Mouse (Mus musculus) myocyte (in vitro differentiated cells): Measurements from ENCODE around the gene Dpy19l3. TPM values are rescaled to one million over a fixed set of nuclear protein-coding genes. Genes with fewer than 3 reads are reported as not detected.

Experiments
- H3K27me3 ChIP-seq: one replicate; pipeline ENCODE4 v1.6.1; 2011; ENCODE audit not compliant: control insufficient read depth, insufficient read depth, insufficient read length
- H3K36me3 ChIP-seq: one replicate; pipeline ENCODE4 v1.6.1; 2011; ENCODE audit not compliant: control insufficient read depth, insufficient read depth
- H3K4me2 ChIP-seq: one replicate; pipeline ENCODE4 v1.6.1; 2011; ENCODE audit warnings: low read depth, control low read depth
- H3K4me3 ChIP-seq: one replicate; pipeline ENCODE4 v1.5.1; 2011; ENCODE audit warnings: mild to moderate bottlenecking, control low read depth, moderate library complexity
- H3K79me2 ChIP-seq: one replicate; pipeline ENCODE4 v1.6.1; 2011; ENCODE audit not compliant: control insufficient read depth, insufficient read depth
- H3ac ChIP-seq: one replicate; pipeline ENCODE4 v1.6.1; 2011; ENCODE audit not compliant: control insufficient read depth, insufficient read length
- CEBPB ChIP-seq: IDR thresholded peaks from 2 replicates; pipeline ENCODE4 v1.6.1; 2011; ENCODE audit warnings: mild to moderate bottlenecking, moderate library complexity; ENCODE audit not compliant: poor library complexity, insufficient read depth, severe bottlenecking
- E2F4 ChIP-seq: IDR thresholded peaks from one replicate; pipeline ENCODE4 v1.6.1; 2011; ENCODE audit warnings: mild to moderate bottlenecking, control low read depth, moderate library complexity; ENCODE audit not compliant: insufficient read depth
- MAX ChIP-seq: IDR thresholded peaks from one replicate; pipeline ENCODE4 v1.6.1; 2011; ENCODE audit warnings: low read depth, mild to moderate bottlenecking, control low read depth
- MYOD1 ChIP-seq, 3 experiments: IDR thresholded peaks; one replicate each; pipeline ENCODE4 v1.6.1; 2011; ENCODE audit warnings: control low read depth in 2 of 3, low read depth in 2 of 3, mild to moderate bottlenecking in 2 of 3, moderate library complexity in 1 of 3; ENCODE audit not compliant: insufficient read length in 2 of 3, control insufficient read depth in 1 of 3
- MYOG ChIP-seq, 3 experiments: IDR thresholded peaks; one replicate each; pipeline ENCODE4 v1.6.1; 2011; ENCODE audit warnings: control low read depth in 2 of 3, low read depth in 2 of 3, mild to moderate bottlenecking in 2 of 3; ENCODE audit not compliant: insufficient read length in 2 of 3, control insufficient read depth in 1 of 3, insufficient read depth in 1 of 3
- POLR2A ChIP-seq: IDR thresholded peaks from one replicate; pipeline ENCODE4 v1.6.1; 2011; ENCODE audit warnings: low read depth, mild to moderate bottlenecking, control low read depth, moderate library complexity; ENCODE audit not compliant: insufficient read length
- POLR2AphosphoS2 ChIP-seq: IDR thresholded peaks from one replicate; pipeline ENCODE4 v1.6.1; 2011; ENCODE audit warnings: low read depth, control low read depth; ENCODE audit not compliant: insufficient read length
- REST ChIP-seq: IDR thresholded peaks from one replicate; pipeline ENCODE4 v1.6.1; 2011; ENCODE audit warnings: mild to moderate bottlenecking, control low read depth, moderate library complexity; ENCODE audit not compliant: insufficient read depth, insufficient read length
- SRF ChIP-seq: IDR thresholded peaks from one replicate; pipeline ENCODE4 v1.6.1; 2011; ENCODE audit warnings: low read depth; ENCODE audit not compliant: control insufficient read depth, insufficient read length
- TCF12 ChIP-seq: IDR thresholded peaks from one replicate; pipeline ENCODE4 v1.6.1; 2011; ENCODE audit warnings: mild to moderate bottlenecking, control low read depth; ENCODE audit not compliant: poor library complexity, insufficient read depth, severe bottlenecking
- TCF3 ChIP-seq: IDR thresholded peaks from one replicate; pipeline ENCODE4 v1.6.1; 2011; ENCODE audit warnings: low read depth, control low read depth; ENCODE audit not compliant: insufficient read length
- USF1 ChIP-seq: IDR thresholded peaks from one replicate; pipeline ENCODE4 v1.6.1; 2011; ENCODE audit warnings: low read depth, mild to moderate bottlenecking, control low read depth, moderate library complexity
- polyA plus RNA-seq: library from polyadenylated mRNA; unstranded; fragments of >200 nt; fragmentation: generic; extraction: Trizol; gene quantifications from one replicate; pipeline ENCODE4 v1.2.1, GENCODE M21; 2012; ENCODE audit warnings: missing spikeins

Gene Dpy19l3
- polyA plus RNA-seq, 1 experiment, result 7.8 TPM

- Histone ChIP-seq H3K79me2 (no peaks in the 10 kb centered on the region), H3K36me3 (no peaks in the 10 kb centered on the region)
Measured at GRCm38 (mm10) chr7:35761801-35762200, 7.5 kb upstream of the Dpy19l3 start.

GRCm38 (mm10) chr7:35759602-35760001 lies 5.3 kb upstream of the Dpy19l3 start:
- no peak for TF ChIP-seq CEBPB
- TF ChIP-seq MYOG (IDR thresholded peaks at IDR 0.05; ENCODE audit: control insufficient read depth in 1 of 3, insufficient read depth in 1 of 3, insufficient read length in 2 of 3, low read depth in 2 of 3), result no peak
- Histone ChIP-seq H3K4me3 (no peak overlapping the region), H3ac (no peak overlapping the region), H3K4me2 (no peak overlapping the region), H3K36me3 (no peaks in the 10 kb centered on the region), H3K27me3 (no peaks in the 10 kb centered on the region), H3K79me2 (no peaks in the 10 kb centered on the region)

More at GRCm38 (mm10) chr7:35761801-35762200, 7.5 kb upstream of the Dpy19l3 start:
- no peak for TF ChIP-seq USF1
- TF ChIP-seq CEBPB, result no peak
- TF ChIP-seq TCF3, result no peak
- no peak for TF ChIP-seq MAX
- no peak for TF ChIP-seq POLR2A
- TF ChIP-seq REST, result no peak
- no peak for TF ChIP-seq POLR2AphosphoS2
- no peak for TF ChIP-seq TCF12
- TF ChIP-seq E2F4, result no peak
- TF ChIP-seq SRF, result no peak
- TF ChIP-seq MYOD1 (IDR thresholded peaks at IDR 0.05; ENCODE audit: control insufficient read depth in 1 of 3, insufficient read length in 2 of 3, low read depth in 2 of 3), result no peak
- H3K4me3 ChIP-seq, result no peak overlapping the region
- H3K27me3 ChIP-seq, result no peaks in the 10 kb centered on the region
- H3K4me2 ChIP-seq, result no peak overlapping the region
- no peak overlapping the region for H3ac ChIP-seq

GRCm38 (mm10) chr7:35756510-35757440 lies 2.5 kb upstream of the Dpy19l3 start:
- Histone ChIP-seq H3K79me2 (no peaks in the 10 kb centered on the region), H3K36me3 (no peaks in the 10 kb centered on the region), H3K27me3 (no peaks in the 10 kb centered on the region), H3K4me2 (no peak overlapping the region), H3ac (no peak overlapping the region), H3K4me3 (no peak overlapping the region)
- TF ChIP-seq E2F4 (no peak), CEBPB (no peak), SRF (no peak)

- H3K4me3 ChIP-seq, result peak overlapping the region; percentile 46
- H3K4me2 ChIP-seq, result peak overlapping the region; percentile 72
- no peak for TF ChIP-seq CEBPB
- TF ChIP-seq POLR2A, result no peak
- no peak for TF ChIP-seq REST
- no peak for TF ChIP-seq TCF3
- TF ChIP-seq MYOD1 (IDR thresholded peaks at IDR 0.05; ENCODE audit: control insufficient read depth in 1 of 3, insufficient read length in 2 of 3, low read depth in 2 of 3), result no peak
- no peak for TF ChIP-seq SRF
- TF ChIP-seq USF1, result no peak
- no peak for TF ChIP-seq E2F4
- TF ChIP-seq MYOG (IDR thresholded peaks at IDR 0.05; ENCODE audit: control insufficient read depth in 1 of 3, insufficient read depth in 1 of 3, insufficient read length in 2 of 3, low read depth in 2 of 3), result no peak
- no peak for TF ChIP-seq TCF12
- TF ChIP-seq MAX, result no peak
- TF ChIP-seq POLR2AphosphoS2, result no peak
- no peaks in the 10 kb centered on the region for H3K27me3 ChIP-seq
- H3K79me2 ChIP-seq, result no peaks in the 10 kb centered on the region
- no peaks in the 10 kb centered on the region for H3K36me3 ChIP-seq
- H3ac ChIP-seq, result no peak overlapping the region
Measured at GRCm38 (mm10) chr7:35754886-35755168, 573 bp upstream of the Dpy19l3 start.

GRCm38 (mm10) chr7:35753319-35754032 lies 778 bp downstream of the Dpy19l3 start:
- H3K4me2 ChIP-seq, result peak overlapping the region; percentile 70
- peak overlapping the region; percentile 38 for H3ac ChIP-seq
- H3K36me3 ChIP-seq, result no peaks in the 10 kb centered on the region
- no peaks in the 10 kb centered on the region for H3K79me2 ChIP-seq
- no peak for TF ChIP-seq SRF
- no peak for TF ChIP-seq E2F4
- no peaks in the 10 kb centered on the region for H3K27me3 ChIP-seq
- peak overlapping the region; percentile 46 for H3K4me3 ChIP-seq
